Mouse (Mus musculus): ENCODE data around the gene Prss35.

GRCm38 (mm10) chr9:86734357-86734756, 9.1 kb upstream of the Prss35 start:
- TF ChIP-seq CTCF (IDR thresholded peaks at IDR 0.05; ENCODE audit: extremely low read depth, insufficient read depth, insufficient read length, insufficient replicate concordance) (no peak), POLR2A (IDR thresholded peaks at IDR 0.05; ENCODE audit: low read depth, low read length) (no peak)

Measured in spleen, adult 2 months (tissue).